Comparison of ENCODE assay signal across 12 mouse cellular contexts in genomic region chr9:37013565-37013964, GRCm38 (mm10).
A peak's percentile ranks its signal among the peaks of the same experiment; 100 is the strongest.
DNase-seq lines count a peak whose midpoint lies in the region; ATAC-seq lines count a peak whose summit lies in the region.
"Had no signal": no experiment of that assay in that cellular context is flagged by ENCODE, and none has a peak within 500 bp of the region (broad histone marks: within the 10 kb centered on the region; RNA-seq: fewer than 3 reads in every experiment).

No protein-coding gene starts in this region.

- no peaks in the 10 kb centered on the region for H3K36me3 ChIP-seq in midbrain, embryonic 10.5 days
- no peaks in the 10 kb centered on the region for H3K36me3 ChIP-seq in midbrain, embryonic 16.5 days (ENCODE audit: control insufficient read depth, insufficient read depth, low read length)
- H3K36me3 ChIP-seq in forebrain, embryonic 12.5 days (replicated peaks): no peaks in the 10 kb centered on the region
- H3K36me3 ChIP-seq in midbrain, embryonic 15.5 days (replicated peaks): no peaks in the 10 kb centered on the region

- WGBS in midbrain, embryonic 10.5 days: 58% methylated on average over 8 of the region's 8 CpGs
- 28% methylated on average over 8 of the region's 8 CpGs for WGBS in midbrain, embryonic 16.5 days
- WGBS in forebrain, embryonic 12.5 days: 42% methylated on average over 8 of the region's 8 CpGs
- 22% methylated on average over 8 of the region's 8 CpGs for WGBS in midbrain, embryonic 15.5 days

- peaks cover 36% of the 10 kb centered on the region for H3K4me1 ChIP-seq in midbrain, embryonic 10.5 days
- peaks cover 21% of the 10 kb centered on the region for H3K4me1 ChIP-seq in midbrain, embryonic 16.5 days (ENCODE audit: control insufficient read depth, insufficient read depth, low read length)
- H3K4me1 ChIP-seq in forebrain, embryonic 12.5 days: peaks cover 35% of the 10 kb centered on the region
- H3K4me1 ChIP-seq in midbrain, embryonic 15.5 days: peaks cover 34% of the 10 kb centered on the region

- H3K9ac ChIP-seq in midbrain, embryonic 16.5 days (ENCODE audit: low read depth, low read length): no peak overlapping the region
- H3K9ac ChIP-seq in forebrain, embryonic 12.5 days: no peak overlapping the region
- no peak overlapping the region for H3K9ac ChIP-seq in midbrain, embryonic 15.5 days

- DNase-seq in midbrain, embryonic 10.5 days (ENCODE audit: low spot score): no peak
- peak; percentile 41 to 44 for DNase-seq in heart, postnatal 10 days
- DNase-seq in layer of hippocampus, adult 18-20 months (ENCODE audit: low spot score in 2 of 2): no peak
- DNase-seq in adrenal gland, adult (ENCODE audit: inconsistent age in 2 of 2, low spot score in 1 of 2): no peak
- no peak for DNase-seq in thymus, postnatal 36 days
- DNase-seq: adrenal gland, adult 2 months; cerebellum, adult 8-10 months; kidney, postnatal 14 days; thymus, postnatal 14 days had no signal

- H3K4me3 ChIP-seq in midbrain, embryonic 10.5 days: no peak overlapping the region
- no peak overlapping the region for H3K4me3 ChIP-seq in midbrain, embryonic 16.5 days (ENCODE audit: low read depth, low read length)
- H3K4me3 ChIP-seq in forebrain, embryonic 12.5 days (replicated peaks): no peak overlapping the region
- H3K4me3 ChIP-seq in midbrain, embryonic 15.5 days: no peak overlapping the region

- no peak overlapping the region for H3K4me2 ChIP-seq in midbrain, embryonic 16.5 days (ENCODE audit: low read length)
- H3K4me2 ChIP-seq in forebrain, embryonic 12.5 days: no peak overlapping the region
- no peak overlapping the region for H3K4me2 ChIP-seq in midbrain, embryonic 15.5 days

- intact Hi-C loops in heart, postnatal 10 days (cut with DNase I): no loop called here

- no peaks in the 10 kb centered on the region for H3K27me3 ChIP-seq in midbrain, embryonic 10.5 days (ENCODE audit: low read depth, poor library complexity, severe bottlenecking)
- H3K27me3 ChIP-seq in midbrain, embryonic 16.5 days (ENCODE audit: control insufficient read depth, insufficient read depth, low read depth, low read length): no peaks in the 10 kb centered on the region
- H3K27me3 ChIP-seq in forebrain, embryonic 12.5 days: no peaks in the 10 kb centered on the region
- H3K27me3 ChIP-seq in midbrain, embryonic 15.5 days (replicated peaks): no peaks in the 10 kb centered on the region

- no peaks in the 10 kb centered on the region for H3K9me3 ChIP-seq in midbrain, embryonic 10.5 days (replicated peaks)
- H3K9me3 ChIP-seq in midbrain, embryonic 16.5 days (replicated peaks; ENCODE audit: control insufficient read depth, low read length, poor library complexity, severe bottlenecking): no peaks in the 10 kb centered on the region
- H3K9me3 ChIP-seq in forebrain, embryonic 12.5 days: no peaks in the 10 kb centered on the region
- H3K9me3 ChIP-seq in midbrain, embryonic 15.5 days: no peaks in the 10 kb centered on the region

- H3K27ac ChIP-seq in midbrain, embryonic 10.5 days (replicated peaks): peak overlapping the region; percentile 55; the same call in 1 of the 2 replicates
- no peak overlapping the region for H3K27ac ChIP-seq in midbrain, embryonic 16.5 days (ENCODE audit: low read length)
- H3K27ac ChIP-seq in forebrain, embryonic 12.5 days: peak overlapping the region; percentile 43; the same call in 1 of the 2 replicates
- H3K27ac ChIP-seq in midbrain, embryonic 15.5 days: 0 out of 2 replicates have a peak overlapping the region, but pooled peaks have one; percentile 23

- no peak for ATAC-seq in midbrain, embryonic 16.5 days
- peak; percentile 49; the same call in 1 of the 2 replicates for ATAC-seq in forebrain, embryonic 12.5 days (ENCODE audit: low FRiP score)
- ATAC-seq in midbrain, embryonic 15.5 days (replicated peaks): peak; percentile 22; the same call in 1 of the 2 replicates

Comparison
In these comparisons a context has a peak if more than half of its experiments do, and no peak if none do; other contexts are left out.
1. DNase-seq: peak in heart, postnatal 10 days (2 of 2); none in midbrain, embryonic 10.5 days (single experiment), layer of hippocampus, adult 18-20 months (0 of 2), adrenal gland, adult (0 of 2) and thymus, postnatal 36 days (0 of 2).